Mouse (Mus musculus): ENCODE measurements around the gene G6pc3.

Gene G6pc3

GRCm38 (mm10) chr11:102190848-102191247 lies 1.4 kb downstream of the G6pc3 start:
- no peak for DNase-seq

GRCm38 (mm10) chr11:102193657-102194440 lies 4.4 kb downstream of the G6pc3 start:
- DNase-seq: no peak

DNA sequence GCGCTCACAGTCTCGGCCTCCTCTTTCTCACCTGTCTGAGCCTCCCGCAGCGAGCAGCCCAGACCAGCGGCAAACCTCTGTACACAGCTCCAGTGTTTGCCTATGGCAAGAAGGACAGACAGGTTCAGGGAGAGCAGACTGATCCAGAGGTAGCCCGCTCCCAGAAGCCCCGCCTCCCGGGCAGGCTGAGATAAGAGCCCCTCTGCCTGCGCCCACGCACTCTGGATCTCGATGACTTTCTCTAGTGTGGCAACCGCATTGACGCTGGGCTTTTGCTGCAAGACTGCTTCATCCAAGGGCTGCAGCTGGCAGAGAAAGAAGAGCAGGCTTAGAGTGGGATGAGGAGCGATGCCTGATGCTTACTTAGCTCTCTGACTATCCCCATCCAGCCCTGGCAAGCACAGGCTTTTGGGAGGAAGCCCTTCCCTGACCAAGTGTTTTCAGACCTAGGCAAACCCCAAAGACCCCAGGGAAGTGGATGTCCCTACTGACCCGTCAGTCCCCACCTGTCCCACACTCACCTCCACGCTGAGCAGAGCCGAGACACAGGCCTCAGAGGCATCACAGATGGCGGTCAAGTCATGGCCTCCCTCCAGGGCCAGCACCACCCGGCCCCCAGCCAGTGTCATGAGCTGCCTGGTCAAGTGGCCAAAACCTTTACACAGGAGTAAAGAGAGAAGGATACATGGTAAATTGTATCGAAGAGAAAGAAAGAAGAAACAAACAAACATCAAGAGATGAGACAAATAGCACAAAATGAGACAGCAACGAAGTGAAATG lies 6.8 kb downstream of the G6pc3 start:
- DNase-seq: no peak

GRCm38 (mm10) chr11:102198245-102198644 lies 8.8 kb downstream of the G6pc3 start:
- DNase-seq: no peak

DNA sequence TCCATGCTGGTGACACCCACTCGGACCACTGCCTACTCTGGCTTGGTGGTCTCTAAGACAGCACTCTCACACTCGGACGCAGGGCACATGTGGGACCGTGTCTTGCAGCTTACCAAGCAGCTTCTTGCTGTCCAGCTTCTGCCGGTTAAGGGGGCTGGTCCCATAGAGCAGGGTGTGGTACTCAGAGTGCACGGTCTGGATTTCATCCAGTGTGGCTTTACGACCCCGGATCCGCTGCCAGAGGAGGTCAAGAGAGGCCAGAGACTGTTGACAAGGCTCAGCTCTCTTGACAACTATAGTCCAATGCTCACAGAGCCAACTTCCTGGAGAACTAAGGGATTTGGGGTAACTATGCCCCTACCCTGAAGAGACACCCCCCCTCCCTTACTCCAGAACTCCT lies 10.4 kb downstream of the G6pc3 start:
- no peak for DNase-seq

DNA sequence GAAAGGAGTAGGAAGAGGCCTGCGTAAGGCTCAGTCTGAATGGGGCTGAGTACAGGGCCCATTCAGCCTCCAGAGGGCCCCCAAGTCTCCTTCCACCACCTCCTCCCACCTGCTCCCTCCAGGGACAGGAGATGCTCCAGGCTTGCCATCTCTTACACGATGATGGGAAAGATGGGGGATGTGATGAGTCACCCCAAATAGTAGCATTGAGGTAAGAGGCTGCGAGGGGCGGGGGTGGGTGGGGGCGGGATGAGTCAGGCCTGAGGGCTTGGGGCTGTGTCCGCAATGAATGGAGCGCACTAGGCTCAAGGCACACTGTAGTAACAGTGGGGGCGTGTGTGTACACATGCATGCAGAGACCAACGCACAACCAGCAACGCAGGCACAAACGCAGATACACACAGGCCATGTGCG lies 12.0 kb downstream of the G6pc3 start:
- DNase-seq: no peak

GRCm38 (mm10) chr11:102206481-102206880 lies 17.1 kb downstream of the G6pc3 start:
- no peak for DNase-seq

- DNase-seq: peak; percentile 21
Observed at GRCm38 (mm10) chr11:102207825-102208777, 18.7 kb downstream of the G6pc3 start.

- DNase-seq: no peak
Observed at GRCm38 (mm10) chr11:102208846-102209245, 19.4 kb downstream of the G6pc3 start.

DNA sequence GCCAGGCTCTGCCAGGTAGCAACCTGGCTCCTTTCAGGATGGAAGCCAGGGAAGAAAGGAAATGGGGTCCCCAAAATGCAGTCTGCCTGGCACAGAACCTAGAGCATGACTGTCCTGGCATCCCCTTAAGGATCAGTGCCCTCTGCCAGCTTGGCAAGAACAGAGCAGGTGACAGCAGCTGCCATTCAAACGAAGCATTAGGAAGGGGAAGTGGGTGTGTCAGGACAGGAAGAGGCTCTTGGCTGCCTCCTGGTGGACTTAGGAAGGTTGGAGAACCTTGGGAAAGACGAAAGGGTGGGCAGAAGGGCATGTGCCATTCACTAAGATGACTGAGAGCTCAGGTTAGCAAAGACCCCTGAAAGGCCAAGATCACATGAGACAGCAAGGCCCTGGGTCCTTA lies 20.3 kb downstream of the G6pc3 start:
- DNase-seq: peak; percentile 50

GRCm38 (mm10) chr11:102210185-102210584 lies 20.8 kb downstream of the G6pc3 start:
- DNase-seq: no peak

- DNase-seq: no peak
Observed at GRCm38 (mm10) chr11:102211011-102211410, 21.6 kb downstream of the G6pc3 start.

DNA sequence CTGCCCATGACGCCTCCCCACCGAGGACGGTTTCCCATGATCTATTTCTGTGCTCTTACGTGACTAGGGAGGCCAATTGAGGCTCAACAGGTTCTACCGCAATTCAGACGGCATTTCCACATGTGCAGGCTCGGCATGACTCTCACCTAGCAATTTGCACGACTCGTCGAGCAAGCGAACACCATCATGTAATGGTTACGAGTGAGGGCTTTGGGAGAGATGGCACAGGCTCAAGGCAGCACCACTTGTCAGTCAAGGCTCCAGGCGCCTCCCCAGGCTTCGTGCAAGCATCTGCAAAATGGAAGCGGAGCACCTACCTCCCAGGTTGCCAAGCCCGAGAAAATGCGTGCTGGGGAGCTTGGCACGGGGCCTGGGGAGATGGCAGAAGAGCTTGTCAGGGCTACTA lies 22.5 kb downstream of the G6pc3 start:
- DNase-seq: no peak

DNA sequence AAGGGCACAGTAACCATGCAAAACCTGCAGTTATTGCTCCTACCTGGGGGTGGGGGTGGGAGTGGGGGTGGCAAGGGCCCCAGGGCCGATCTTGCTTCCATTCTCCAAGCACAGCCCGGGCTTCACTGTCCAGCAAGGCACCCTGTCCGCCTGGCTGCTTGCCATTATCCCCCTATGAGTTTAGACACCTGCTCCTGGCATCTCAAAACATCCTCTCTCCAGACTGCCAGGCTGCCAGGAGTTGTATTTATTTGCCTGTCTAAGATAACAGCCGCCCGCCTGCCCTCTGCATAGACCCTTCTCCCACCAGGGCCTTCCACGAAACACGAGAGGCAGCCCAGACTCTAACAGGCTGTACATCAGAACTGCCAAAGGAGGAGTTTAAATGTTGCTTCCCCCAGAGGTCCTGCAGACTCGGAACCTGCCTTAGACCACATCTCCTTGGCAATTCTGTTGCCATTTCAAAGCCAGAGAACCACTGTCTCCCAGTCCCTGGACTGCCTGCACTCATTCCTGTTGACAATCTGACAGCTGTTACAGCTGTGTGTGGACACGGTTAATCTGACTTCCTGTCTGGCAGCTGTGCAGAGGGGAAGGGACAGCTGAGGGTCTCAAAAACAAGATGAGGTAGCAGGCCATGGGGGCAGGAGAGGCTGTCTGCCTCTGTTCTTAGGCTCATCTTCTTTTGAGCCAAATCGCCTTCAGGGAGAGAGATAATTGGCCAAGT lies 25.2 kb downstream of the G6pc3 start:
- DNase-seq: no peak

GRCm38 (mm10) chr11:102215511-102215910 lies 26.1 kb downstream of the G6pc3 start:
- DNase-seq: no peak

- no peak for DNase-seq
Observed at GRCm38 (mm10) chr11:102216056-102216885, 26.9 kb downstream of the G6pc3 start.

DNA sequence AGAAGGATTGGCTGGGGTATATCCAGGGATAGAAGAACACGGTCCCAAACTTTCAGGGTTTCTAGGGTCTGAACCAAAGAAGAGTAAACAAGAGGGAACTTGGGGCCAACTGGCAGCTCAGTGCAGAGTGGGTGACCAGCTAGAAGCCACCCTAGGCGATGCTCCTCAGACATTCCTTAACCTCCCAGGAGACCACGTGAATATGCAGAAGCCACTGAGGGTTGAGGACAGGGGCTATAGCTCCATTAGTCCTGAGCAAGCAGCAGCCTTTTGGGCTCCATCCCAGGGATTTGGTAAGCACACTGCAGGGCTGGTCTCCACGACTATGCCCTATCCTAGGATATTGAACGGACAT lies 27.4 kb downstream of the G6pc3 start:
- DNase-seq: no peak

GRCm38 (mm10) chr11:102217396-102217795 lies 28.0 kb downstream of the G6pc3 start:
- DNase-seq: no peak

GRCm38 (mm10) chr11:102217876-102218430 lies 28.5 kb downstream of the G6pc3 start:
- DNase-seq: no peak

- DNase-seq: peak; percentile 92
Observed at GRCm38 (mm10) chr11:102218783-102219182, 29.4 kb downstream of the G6pc3 start.

Measured in thymus, postnatal 14 days (tissue).